Mouse (Mus musculus): ENCODE results near the gene Mitd1.

Mitd1 gene

DNA sequence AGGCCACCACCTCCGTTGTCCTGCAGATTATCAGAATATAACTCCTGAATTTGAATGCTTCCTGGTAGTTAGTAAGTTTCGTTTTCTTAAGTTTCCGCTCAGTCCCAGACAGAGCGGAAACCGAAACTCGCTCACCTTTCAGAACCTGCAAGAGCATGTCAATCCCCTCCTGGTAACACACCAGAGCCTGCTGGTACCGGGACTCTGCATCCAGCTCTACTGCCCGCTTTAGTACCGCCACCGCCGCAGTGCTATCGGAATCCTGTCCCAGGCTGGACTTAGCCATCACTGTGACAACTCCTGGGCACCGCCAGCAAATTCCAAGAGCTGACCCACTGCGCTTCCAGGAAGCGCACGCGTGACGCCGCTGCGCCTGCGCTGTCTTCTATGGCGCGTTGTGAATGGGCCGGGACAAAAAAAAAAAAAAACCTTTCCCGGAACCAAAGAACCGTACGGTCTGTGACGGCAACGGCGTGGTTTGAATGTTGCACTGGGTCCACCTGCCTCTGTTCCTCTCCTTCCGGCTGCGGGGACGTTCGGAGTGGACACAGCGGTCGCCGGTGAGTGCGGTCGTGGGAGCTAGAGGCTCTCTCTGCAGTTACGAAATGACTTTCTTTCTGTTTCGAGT, at the start of gene Mitd1, which contains the start of gene Mrpl30:
Gene Mitd1, minus strand, starts transcription at position 387 of the 628 bp plus-strand sequence.
Gene Mrpl30, plus strand, starts transcription at position 453 of the 628 bp plus-strand sequence.
- peak; percentile 88 for DNase-seq (ENCODE audit: extremely low spot score)

DNA sequence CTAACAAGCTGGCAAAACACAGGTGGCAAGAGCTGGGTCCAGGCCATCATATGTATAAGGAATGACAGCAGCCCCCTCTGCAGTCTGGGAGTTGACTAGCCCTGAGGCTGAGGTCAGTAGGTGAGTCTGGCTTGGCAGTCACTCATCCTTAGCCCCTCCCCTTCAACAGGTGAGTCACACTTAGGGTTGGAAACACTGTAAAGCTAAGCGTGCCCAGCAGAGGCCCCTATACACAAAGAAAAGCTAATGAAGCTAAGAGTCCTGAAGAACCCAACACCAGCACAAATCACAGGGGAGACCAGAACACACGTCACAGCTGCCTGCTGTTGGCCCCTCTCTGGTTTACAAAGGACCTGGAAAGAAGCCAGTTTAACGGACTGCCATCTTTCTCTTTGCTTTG, 41.6 kb upstream of the Mitd1 start:
- peak; percentile 3 for DNase-seq (ENCODE audit: extremely low spot score)

DNA sequence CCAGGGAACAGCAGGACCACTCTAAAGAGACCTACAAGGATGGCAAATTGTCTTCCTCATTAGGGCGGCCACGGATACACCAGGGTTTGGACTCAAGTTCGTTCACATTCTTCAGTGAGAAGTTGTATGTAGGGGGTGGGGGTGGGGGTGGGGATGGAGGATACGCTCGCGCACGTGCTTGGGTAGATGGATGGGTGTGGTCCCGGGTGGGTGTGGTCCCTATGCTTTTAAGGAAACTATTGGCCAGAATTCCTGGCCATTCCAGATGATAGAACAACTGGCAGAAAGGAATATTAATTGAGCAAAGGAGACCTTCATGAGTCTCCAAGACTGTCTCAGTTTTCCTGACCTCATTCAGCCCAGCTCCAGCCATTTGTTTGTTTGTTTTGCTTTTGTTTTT, 35.8 kb upstream of the Mitd1 start:
- DNase-seq (ENCODE audit: extremely low spot score): no peak

DNA sequence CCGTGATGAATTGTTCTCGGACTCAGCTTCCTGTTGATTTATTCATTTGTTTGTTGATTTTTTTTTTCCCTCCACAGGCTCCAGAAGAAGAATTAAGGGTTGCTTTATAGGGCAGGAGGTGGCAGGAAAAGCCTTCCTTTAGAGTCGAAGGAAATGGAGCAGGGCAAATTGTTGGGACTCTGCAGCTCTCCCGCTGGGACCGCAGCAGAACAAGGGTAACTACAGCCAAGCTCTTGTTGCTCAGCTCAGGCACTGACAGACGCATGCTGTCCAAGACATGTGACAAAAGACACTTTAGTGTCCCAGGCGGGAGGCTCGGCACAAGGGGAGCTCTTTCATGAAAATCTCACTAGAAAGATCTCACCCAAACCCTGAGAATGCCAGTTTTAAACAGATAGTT, 32.3 kb upstream of the Mitd1 start:
- DNase-seq (ENCODE audit: extremely low spot score): no peak

DNA sequence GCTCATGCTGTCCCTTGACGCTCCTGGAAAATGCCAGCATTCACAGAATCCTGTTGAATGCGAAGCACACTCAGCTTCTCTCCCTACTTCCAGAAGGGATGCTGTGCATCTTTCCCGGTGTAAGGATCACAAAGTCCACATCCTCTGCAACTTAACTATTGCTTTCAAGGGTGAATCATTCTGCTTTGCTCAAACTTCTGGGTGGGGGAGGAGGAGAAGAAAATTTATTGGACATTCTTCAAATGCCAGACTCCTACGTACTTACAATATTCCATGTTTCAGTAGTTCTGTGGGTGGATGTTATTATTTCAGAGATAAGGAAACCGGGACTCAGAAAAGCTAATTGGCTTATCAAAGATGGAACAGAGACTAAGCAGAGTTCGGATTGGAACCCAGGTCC, 27.9 kb upstream of the Mitd1 start:
- no peak for DNase-seq (ENCODE audit: extremely low spot score)

DNA sequence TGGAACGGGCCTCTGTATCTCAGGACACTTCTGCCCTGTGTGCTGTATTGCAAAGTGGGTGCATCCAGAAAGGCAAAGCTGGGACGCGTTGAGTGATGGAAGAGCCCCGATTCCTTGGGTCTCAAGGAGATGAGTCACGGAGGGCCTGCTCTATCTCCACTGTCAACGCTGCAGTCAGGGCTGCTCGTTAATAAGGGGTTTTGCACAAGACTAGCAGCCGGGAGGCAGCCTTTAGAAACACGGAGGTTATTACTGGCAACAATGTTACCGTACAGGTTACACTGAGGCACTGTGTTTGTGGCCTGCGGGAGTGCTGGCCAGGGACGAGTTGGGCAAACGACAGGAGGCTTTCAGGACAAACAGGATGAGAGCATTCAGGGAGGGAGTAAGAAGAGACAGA, 27.5 kb upstream of the Mitd1 start:
- no peak for DNase-seq (ENCODE audit: extremely low spot score)

DNA sequence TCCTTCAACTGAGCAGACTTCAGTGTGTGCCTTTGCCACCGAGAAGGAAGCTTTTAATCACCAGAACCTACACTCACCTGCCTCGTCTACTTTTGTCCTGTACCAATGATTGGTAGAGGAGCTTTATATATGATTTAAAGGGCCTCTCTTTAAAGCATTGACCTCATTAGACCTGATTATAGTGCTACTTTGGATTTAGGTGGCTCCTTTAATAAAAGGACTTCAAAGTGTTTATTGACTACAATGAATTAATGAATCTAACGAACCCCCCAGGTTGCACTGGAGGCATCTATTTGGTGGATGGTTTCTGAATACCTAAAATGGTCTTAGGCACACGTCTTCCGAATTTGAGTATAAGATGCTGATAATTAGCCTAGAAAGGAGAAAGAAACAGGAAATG, 26.2 kb upstream of the Mitd1 start, which contains the start of gene Lyg2:
Gene Lyg2, minus strand, starts transcription at position 101 of the 400 bp plus-strand sequence.
- no peak for DNase-seq (ENCODE audit: extremely low spot score)

DNA sequence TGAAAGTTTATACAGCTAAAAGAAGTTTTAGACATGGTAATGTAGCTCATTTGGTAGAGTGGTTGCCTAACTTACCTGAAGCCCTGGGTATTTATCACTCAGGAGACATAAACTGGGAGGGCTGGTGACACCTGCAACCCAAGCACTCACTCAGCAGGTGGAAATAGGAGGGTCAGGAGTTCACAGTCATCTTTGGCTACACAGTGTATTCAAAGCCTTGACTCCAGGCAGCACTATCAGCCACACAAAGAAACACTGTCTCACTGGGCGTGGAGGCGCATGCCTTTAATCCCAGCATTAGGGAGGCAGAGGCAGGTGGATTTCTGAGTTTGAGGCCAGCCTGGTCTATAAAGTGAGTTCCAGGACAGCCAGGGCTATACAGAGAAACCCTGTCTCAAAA, 22.5 kb upstream of the Mitd1 start:
- DNase-seq (ENCODE audit: extremely low spot score): no peak

DNA sequence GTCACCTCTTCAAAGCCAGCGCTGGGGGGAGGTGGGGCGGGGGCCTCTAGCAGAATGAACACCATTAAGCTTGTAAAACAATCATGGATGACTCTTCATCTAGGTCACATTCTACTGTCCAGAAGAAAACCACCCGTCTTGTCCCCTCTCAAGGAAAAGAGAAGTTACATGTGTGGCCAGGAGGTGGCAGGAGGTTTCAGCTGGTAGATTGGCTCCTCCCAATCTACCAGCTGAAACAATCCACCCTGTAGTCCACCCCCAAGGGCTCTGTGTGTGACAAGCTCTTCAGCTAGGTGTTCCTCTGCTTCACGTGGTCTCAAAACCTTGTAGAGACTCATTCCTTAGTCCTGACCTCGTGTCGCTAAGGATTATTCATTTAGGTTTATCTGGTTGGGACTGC, 13.0 kb upstream of the Mitd1 start:
- peak; percentile 20 for DNase-seq (ENCODE audit: extremely low spot score)

DNA sequence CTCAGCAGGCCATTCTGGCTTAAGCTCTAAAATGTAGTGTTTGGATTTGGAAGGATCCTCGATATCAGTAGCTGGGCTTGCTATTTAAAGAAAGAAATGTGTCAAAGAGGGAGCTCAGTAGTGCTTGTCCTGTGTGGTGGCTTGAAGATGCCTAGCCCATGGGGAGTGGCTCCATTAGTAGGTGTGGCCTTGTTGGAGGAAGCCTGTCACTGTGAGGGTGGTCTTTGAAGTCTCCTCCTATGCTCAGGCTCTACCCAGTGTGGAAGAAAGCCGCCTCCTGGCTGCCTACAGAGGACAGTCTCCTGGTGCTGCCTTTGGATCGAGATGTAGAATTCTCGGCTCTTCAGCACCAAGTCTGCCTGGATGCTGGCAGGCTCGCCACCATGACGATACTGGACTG, 10.1 kb upstream of the Mitd1 start:
- DNase-seq (ENCODE audit: extremely low spot score): no peak

DNA sequence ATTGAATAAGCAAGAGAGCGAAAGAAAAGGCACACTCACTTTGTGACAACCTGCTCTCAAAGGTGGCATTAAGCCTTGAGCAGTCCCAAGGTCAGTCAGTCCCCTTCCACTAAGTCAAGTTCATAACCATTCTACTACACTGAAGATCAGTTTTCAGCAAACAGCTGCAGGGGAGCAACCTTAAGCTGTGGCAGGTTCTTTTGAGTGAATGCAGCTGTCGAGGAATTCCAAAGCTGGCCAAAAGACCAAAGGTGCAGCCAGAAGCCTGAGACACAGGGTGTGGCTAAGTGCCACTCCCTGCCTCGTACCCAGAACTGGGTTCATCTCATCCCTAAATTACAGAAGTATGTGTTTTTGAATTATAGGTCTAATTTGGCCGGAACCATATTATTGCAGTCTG, 9.6 kb upstream of the Mitd1 start:
- no peak for DNase-seq (ENCODE audit: extremely low spot score)

DNA sequence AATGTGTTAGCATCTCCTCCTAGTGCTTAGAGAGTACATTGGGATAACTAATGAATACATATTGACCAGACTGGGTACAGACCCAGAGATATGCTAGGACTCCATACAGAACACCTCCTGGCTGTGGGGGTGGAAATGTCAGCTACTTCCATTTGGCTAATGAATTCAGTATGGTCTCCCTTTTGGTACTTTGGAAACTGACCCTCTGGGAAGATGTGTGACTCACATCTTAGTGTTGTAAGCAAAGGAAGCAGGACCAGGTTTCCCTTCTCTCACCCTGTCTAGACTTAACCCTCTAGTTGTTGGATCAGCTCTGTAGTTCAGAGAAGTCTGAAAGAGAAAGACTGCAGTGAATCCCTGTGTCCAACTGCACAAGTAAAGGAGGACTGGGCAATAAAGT, 4.4 kb upstream of the Mitd1 start:
- DNase-seq (ENCODE audit: extremely low spot score): no peak

DNA sequence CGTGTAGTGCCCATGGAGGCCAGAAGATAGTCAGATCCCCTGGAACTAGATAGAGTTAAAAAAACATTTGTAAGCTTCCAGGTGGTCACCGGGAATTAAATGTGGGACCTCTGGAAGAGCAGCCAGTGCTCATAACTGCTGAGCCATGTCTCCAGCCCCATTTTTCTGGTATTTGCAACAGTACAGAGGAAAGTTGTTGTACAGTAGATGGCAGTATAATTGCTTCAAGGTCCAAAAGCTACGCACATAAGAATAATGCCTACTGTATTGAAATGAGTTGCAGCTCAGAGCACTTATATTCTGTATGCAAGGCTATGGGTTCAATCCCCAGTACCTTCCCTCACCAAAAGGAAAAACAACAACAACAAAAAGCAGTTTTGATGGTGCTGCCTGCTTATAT, 1.2 kb upstream of the Mitd1 start:
- DNase-seq (ENCODE audit: extremely low spot score): no peak

DNA sequence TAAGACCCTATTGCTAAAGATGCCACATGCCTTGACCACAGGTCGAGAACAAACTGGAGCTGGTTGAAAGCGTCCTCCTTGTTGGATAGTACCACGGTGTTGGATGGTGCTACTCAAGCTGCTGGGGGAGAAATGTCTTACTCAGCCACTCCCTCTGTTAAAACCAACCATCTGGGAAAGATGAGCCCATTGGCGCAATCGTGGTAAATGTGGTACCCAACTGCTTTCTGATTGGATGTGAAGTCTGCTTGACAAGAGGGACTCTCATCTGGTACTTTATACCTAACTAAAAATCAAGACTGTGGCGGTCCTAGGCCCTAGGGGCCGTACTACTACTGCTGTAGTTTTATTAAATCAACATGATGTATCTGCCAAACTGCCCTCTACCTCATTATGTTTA, 1.0 kb downstream of the Mitd1 start:
- DNase-seq (ENCODE audit: extremely low spot score): no peak

DNA sequence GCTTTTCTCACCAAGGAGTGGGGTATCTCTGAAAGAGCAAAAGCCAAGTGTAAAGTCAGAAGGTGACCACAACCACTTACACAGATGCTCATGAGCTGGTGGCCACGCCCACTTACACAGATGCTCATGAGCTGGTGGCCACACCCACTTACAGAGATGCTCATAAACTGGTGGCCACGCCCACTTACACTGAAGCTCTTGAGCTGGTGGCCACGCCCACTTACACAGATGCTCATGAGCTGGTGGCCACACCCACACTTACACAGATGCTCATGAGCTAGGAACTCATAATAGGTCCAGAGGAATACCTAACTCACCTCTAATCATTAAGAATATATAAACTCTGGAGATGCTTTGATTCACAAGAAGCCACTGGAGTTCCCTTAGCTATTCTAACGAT, 5.8 kb downstream of the Mitd1 start:
- DNase-seq (ENCODE audit: extremely low spot score): no peak

DNA sequence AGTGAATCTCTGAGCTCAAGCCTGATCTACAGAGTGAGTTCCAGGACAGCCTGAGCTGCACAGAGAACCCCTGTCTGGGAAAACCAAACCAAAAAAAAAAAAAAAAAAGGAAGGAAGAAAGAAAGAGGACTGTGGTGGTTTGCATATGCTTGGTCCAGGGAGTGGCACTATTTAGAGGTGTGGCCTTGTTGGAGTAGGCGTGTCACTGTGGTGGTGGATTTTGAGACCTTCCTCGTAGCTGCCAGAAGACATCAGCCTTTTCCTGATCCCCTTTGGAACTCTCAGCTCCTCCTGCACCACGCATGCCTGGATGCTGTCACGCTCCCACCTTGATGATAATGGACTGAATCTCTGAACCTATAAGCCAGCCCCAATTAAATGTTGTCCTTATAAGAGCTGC, 6.8 kb downstream of the Mitd1 start:
- no peak for DNase-seq (ENCODE audit: extremely low spot score)

DNA sequence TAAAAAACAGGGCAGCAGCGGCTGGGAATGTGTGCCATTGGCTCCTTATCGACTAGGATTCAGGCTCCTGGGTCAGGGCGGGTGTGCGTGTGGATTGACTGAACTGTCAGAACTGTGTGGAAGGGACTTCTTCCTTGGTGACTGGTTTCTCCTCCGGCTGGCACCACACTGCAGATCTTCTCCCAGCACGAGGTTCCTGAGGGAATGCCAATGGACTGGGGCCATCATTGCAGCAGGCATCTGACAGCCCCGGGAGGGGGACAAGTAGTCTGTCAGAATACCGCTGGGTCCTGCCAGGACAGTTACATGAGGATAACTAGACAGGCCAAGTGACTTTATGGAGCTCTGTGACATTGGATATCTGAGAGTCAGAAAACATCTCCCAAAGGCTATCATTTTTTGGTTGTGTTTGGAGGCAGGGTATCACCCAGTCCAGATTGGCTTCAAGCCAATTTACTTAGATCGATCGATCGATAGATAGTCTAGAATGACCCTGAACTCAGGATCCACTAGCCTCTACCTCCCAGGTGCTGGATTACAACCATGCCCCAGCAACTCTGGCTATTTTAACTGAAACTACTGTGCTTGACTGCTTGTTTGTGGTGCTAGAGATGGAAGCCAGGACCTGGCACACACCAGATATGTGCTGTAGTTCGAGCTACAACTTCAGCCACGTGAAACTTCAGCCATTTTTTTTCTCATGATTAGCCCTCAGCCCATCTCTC, 12.3 kb downstream of the Mitd1 start:
- DNase-seq (ENCODE audit: extremely low spot score): no peak

DNA sequence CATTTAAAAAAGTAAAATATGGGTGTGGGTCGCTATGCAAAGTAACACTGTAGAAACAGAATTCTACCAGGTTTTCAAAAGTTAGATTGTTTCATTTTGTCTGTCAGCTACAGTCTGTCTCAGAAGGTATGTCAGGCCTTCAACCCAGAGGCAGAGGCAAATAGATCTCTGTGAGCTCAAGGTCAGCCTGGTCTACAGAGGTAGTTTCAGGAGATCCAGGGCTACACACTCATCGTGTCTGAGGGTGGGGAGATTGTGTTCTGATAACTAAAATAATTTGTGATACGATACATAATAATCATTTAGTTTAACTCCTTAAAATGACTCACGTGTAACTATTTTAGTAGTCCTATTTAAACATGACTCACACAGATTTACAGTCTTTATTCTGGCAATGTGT, 17.1 kb downstream of the Mitd1 start:
- DNase-seq (ENCODE audit: extremely low spot score): no peak

DNA sequence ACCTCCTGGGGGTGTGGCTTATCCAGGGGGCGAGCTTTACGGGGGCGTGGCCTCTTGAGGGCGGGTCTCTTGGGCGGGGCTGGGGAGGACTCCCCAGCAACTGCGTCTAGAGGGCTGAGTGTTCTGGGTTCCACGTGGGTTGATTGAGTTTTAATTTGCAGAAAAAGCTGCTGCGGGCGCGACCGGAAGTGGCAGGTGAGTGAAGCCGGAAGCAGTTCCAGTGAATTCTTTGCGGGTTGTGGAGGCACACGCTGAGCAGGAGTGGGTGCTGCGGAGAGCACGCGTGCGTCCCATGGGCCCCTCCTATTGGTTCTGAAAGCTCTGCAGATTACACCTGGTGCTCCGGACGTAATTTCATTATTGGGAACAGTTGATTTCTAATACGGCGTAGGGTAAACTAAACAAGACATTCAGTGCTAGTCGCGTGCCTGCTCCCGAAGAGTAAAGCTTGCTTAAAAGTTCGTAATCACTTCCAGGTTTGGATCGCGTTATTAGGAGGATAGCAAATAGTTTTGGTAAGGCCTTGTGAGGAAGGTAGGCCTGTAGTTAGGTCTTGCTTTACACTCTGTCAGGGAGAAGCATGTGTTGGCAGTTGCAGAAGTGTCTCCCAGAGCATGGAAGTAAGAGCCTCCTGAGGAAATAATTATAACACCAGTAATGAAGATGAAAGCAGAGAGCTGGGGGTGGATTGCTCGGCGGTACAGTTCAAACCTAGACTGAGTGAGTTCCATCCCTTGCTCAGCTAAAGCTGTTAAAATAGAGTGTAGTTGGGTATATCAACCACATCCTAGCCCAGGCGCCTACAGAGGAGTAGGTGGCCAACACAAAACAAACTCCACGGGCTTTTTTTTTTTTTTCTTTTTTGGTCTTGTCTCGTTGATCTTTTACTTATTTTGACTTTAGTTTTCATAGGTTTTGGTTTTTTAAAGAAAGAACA, 17.8 kb downstream of the Mitd1 start:
- peak; percentile 84 for DNase-seq (ENCODE audit: extremely low spot score)

DNA sequence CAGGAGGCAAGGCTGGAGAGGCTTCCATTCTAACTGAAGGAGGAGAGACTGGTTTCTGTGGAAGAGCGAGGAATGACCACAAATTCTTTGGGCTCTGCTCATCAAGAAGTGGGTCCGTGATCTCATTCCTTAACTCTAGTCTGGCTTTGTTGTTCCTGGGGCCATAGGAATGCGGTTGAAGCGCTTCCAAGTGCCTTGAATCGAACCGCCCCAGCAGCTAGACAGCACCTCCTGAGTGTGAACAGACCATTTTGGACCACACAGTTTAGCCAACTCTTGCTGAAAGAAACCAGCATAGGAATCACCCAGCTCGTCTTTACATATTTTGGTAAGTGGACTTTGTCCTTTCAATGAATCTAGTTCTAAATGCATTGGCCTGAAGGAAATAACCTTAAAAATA, 18.5 kb downstream of the Mitd1 start, which contains the start of gene Lipt1:
Gene Lipt1, plus strand, starts transcription at position 35 of the 400 bp plus-strand sequence.
- DNase-seq (ENCODE audit: extremely low spot score): no peak

DNA sequence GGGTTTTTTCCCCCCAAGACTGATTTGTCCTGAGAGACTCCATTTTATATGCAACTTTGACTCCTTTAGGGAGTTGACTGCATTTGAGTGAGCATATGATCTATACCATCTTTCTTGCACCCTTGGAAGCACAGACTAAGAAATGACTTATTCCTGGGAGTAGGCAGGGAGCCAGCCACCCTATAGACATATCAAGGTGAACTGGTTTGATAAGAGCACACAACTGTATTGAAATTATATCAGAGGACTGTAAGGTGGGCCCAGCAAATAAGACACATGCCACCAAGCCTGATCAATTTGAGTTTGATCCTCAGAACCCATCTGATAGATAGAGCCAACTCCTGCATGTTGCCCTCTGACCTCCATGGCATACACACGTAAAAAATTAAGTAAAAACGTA, 20.8 kb downstream of the Mitd1 start:
- no peak for DNase-seq (ENCODE audit: extremely low spot score)

DNA sequence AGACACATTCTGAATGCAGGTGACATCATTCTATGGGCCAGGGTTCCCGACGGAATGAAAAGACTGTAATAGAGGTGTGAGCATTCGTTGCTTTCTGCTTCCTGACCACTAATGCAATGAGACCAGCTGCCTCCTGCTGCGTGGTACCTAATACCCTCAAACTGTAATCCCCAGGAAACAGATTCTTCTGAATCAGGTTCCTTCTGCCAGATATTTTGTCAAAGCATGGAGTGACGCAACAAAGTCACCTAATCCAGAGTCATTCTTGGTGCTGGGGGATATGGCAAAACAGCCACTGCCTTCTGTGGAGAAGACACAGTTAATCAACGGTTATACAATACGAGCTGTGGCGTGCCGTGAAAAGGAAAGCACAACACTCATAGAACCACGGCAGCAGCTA, 21.6 kb downstream of the Mitd1 start:
- no peak for DNase-seq (ENCODE audit: extremely low spot score)

All from embryo, embryonic 9.5 days (tissue).